Mouse (Mus musculus) spleen, adult 2 months (tissue): Measurements from ENCODE around the gene Tmem150b.

Experiments
- CTCF ChIP-seq: fragments of 200-500 bp; IDR thresholded peaks from 2 replicates; pipeline ENCODE4 v1.5.1; 2011; ENCODE audit warnings: mild to moderate bottlenecking, inconsistent platforms; ENCODE audit not compliant: insufficient read depth, insufficient read length, insufficient replicate concordance; ENCODE audit errors: extremely low read depth
- POLR2A ChIP-seq: fragments of 200-500 bp; IDR thresholded peaks from 2 replicates; pipeline ENCODE4 v1.6.1; 2011; ENCODE audit warnings: low read depth, low read length, inconsistent platforms

GRCm38 (mm10) chr7:4690951-4691653, 33.9 kb downstream of the Tmem150b start:
- TF ChIP-seq CTCF (no peak), POLR2A (no peak)
